ENCODE assay signal across 15 mouse cellular contexts in genomic region chr15:29026219-29026618, GRCm38 (mm10).
"Had no signal": no experiment of that assay in that cellular context is flagged by ENCODE, and none has a peak within 500 bp of the region (broad histone marks: within the 10 kb centered on the region; RNA-seq: fewer than 3 reads in every experiment).

No protein-coding gene starts in this region.

- H3K4me1 ChIP-seq: kidney, embryonic 15.5 days; limb, embryonic 13.5 days; midbrain, embryonic 12.5 days; neural tube, embryonic 15.5 days; stomach, embryonic 15.5 days had no signal

- H3K4me3 ChIP-seq: kidney, embryonic 15.5 days; limb, embryonic 13.5 days; midbrain, embryonic 12.5 days; neural tube, embryonic 15.5 days; stomach, embryonic 15.5 days had no signal

- H3K27ac ChIP-seq: kidney, embryonic 15.5 days; limb, embryonic 13.5 days; midbrain, embryonic 12.5 days; neural tube, embryonic 15.5 days; stomach, embryonic 15.5 days had no signal

- H3K9ac ChIP-seq: kidney, embryonic 15.5 days; limb, embryonic 13.5 days; lung, embryonic 14.5 days; midbrain, embryonic 12.5 days; neural tube, embryonic 15.5 days; stomach, embryonic 15.5 days had no signal

- DNase-seq: kidney, adult 2 months; kidney, postnatal 36 days; left cerebral cortex, postnatal 4 days; lung, embryonic 14.5 days; lung, postnatal 10 days; lung, postnatal 4 days; thymus, postnatal 36 days had no signal

- H3K27me3 ChIP-seq: kidney, embryonic 15.5 days; limb, embryonic 13.5 days; midbrain, embryonic 12.5 days; neural tube, embryonic 15.5 days; stomach, embryonic 15.5 days had no signal

- H3K36me3 ChIP-seq: kidney, embryonic 15.5 days; limb, embryonic 13.5 days; midbrain, embryonic 12.5 days; neural tube, embryonic 15.5 days; stomach, embryonic 15.5 days had no signal

- ATAC-seq: intestine, embryonic 16.5 days; midbrain, embryonic 16.5 days had no signal

- H3K9me3 ChIP-seq: kidney, embryonic 15.5 days; limb, embryonic 13.5 days; midbrain, embryonic 12.5 days; neural tube, embryonic 15.5 days; stomach, embryonic 15.5 days had no signal

- H3K4me2 ChIP-seq: kidney, embryonic 15.5 days; limb, embryonic 13.5 days; liver, embryonic 11.5 days; lung, embryonic 14.5 days; midbrain, embryonic 12.5 days; neural tube, embryonic 15.5 days; stomach, embryonic 15.5 days had no signal
